Mouse (Mus musculus): ENCODE measurements at regions not wholly inside any gene's neighbourhood (a gene's known extent, or its start where the extent isn't known, plus 50 kb on each side); places are given as distances from the start of the nearest gene placed in this dataset.
"Not testable (repeated sequence)": the region's sequence is repeated elsewhere in the genome, so short reads cannot be mapped to it uniquely, and the experiment has no call there.

- no peak overlapping the region for H3K4me2 ChIP-seq
- no peak overlapping the region for H3K9ac ChIP-seq
- no peaks in the 10 kb centered on the region for H3K9me3 ChIP-seq
- WGBS = 62% methylated on average over 4 of the region's 4 CpGs
- H3K36me3 ChIP-seq = no peaks in the 10 kb centered on the region
- no peak overlapping the region for H3K27ac ChIP-seq
- H3K4me3 ChIP-seq (replicated peaks) = no peak overlapping the region
- no peaks in the 10 kb centered on the region for H3K27me3 ChIP-seq (replicated peaks)
- ATAC-seq (ENCODE audit: insufficient read depth, low FRiP score, low read depth) = peak; percentile 76; the same call in 1 of the 2 replicates
- no peaks in the 10 kb centered on the region for H3K4me1 ChIP-seq
Measured at GRCm38 (mm10) chr12:62631888-62632490, 1109.0 kb downstream of the Lrfn5 start.

GRCm38 (mm10) chr12:62664602-62665001, 1141.7 kb downstream of the Lrfn5 start:
- no peaks in the 10 kb centered on the region for H3K27me3 ChIP-seq (replicated peaks)
- no peaks in the 10 kb centered on the region for H3K4me1 ChIP-seq
- H3K4me2 ChIP-seq = no peak overlapping the region
- H3K9me3 ChIP-seq = no peaks in the 10 kb centered on the region
- H3K9ac ChIP-seq = no peak overlapping the region
- WGBS = 37% methylated on average over 1 of the region's 1 CpGs
- H3K27ac ChIP-seq = no peak overlapping the region
- H3K4me3 ChIP-seq (replicated peaks) = no peak overlapping the region
- no peak for ATAC-seq (ENCODE audit: insufficient read depth, low FRiP score, low read depth)
- H3K36me3 ChIP-seq = no peaks in the 10 kb centered on the region

- not testable (repeated sequence) for H3K27me3 ChIP-seq (replicated peaks); H3K4me3 ChIP-seq (replicated peaks); H3K4me1 ChIP-seq; H3K4me2 ChIP-seq; H3K27ac ChIP-seq; H3K9me3 ChIP-seq; ATAC-seq (ENCODE audit: insufficient read depth, low FRiP score, low read depth); H3K9ac ChIP-seq; H3K36me3 ChIP-seq
- WGBS = 64% methylated on average over 1 of the region's 1 CpGs
Measured at GRCm38 (mm10) chr12:62707198-62707597, 1184.2 kb downstream of the Lrfn5 start.

Measured in stomach, embryonic 15.5 days (tissue).